Mouse (Mus musculus) cortical plate, adult 2 months (tissue): ENCODE results near the gene Ccnt2.

Experiments used
- CTCF ChIP-seq: fragments of 200-500 bp; IDR thresholded peaks from 2 replicates; pipeline ENCODE4 v1.5.1; 2011; ENCODE audit warnings: mild to moderate bottlenecking, control low read depth, low read length; ENCODE audit not compliant: insufficient read depth; ENCODE audit errors: extremely low read depth
- POLR2A ChIP-seq: fragments of 200-500 bp; IDR thresholded peaks from 2 replicates; pipeline ENCODE4 v1.6.1; 2011; ENCODE audit warnings: mild to moderate bottlenecking, low read length, control low read depth; ENCODE audit not compliant: insufficient read depth; ENCODE audit errors: extremely low read depth

DNA sequence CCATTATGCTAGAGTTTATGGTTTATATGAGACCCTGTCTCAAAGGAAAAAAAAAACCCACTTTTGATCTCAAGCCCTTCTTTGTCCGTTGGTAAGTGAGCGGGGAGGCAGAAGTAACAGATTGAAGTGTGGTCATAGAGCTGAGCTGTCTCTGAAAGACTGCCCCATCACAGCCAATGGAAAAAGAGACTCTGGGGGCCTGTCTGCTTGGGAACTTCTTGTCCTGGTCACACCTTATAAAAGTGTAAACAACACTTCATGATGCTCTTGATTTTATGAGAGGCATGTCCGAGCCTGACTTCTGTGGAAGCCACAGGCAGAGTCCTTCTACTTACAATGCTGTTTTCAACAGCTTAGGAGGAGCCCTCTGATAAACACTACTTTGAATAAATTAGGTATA lies 42.9 kb upstream of the Ccnt2 start:
- TF ChIP-seq POLR2A, result no peak
- TF ChIP-seq CTCF, result no peak
